Mouse (Mus musculus): ENCODE measurements around the gene Dguok.

Gene Dguok

GRCm38 (mm10) chr6:83507168-83507546 is 388 bp upstream of the Dguok start:
- no peak for TF ChIP-seq GATA4 (IDR thresholded peaks at IDR 0.05; ENCODE audit: insufficient replicate concordance, low read length)

DNA sequence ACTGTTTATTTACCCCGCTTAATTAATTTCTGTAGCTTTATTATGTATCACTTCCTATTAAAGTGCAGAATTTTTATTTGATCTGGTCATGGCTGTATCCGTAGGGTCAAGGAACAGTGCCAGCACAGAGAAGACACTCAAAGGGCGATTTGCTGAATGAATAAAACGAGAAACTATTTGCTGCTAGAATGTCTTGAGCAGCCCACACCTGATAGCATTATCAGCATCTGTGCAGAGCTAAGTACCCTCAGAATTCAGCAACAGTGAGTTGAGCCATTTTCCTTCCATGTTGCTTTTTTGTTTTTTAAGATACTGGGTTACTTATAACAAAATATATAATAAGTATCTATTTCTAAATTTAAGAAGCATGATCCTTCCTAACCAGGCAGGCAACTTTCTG is 1.2 kb downstream of the Dguok start:
- TF ChIP-seq GATA4 (IDR thresholded peaks at IDR 0.05; ENCODE audit: insufficient replicate concordance, low read length): no peak

- TF ChIP-seq GATA4 (IDR thresholded peaks at IDR 0.05; ENCODE audit: insufficient replicate concordance, low read length): no peak
These were observed 3.4 kb downstream of the Dguok start for GRCm38 (mm10) chr6:83503361-83503760.

DNA sequence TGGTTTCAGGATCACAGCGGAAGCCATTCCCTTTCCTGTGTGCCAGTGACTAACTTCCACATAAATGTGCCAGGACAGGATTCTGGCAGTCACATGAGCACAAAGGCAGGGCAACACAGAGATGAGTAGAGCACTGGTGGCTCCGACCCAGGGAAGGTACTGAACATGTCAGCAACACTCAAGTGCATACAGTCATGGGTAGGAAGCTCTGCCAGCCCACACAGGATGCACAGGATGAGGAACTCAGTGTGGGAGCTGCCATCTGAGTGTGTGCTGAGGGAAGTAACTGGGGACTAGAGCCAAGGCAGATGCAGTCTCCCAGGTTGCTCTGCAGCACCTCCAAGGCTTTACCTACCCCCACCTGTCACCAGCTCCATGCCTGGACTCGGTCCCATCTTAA is 4.1 kb downstream of the Dguok start:
- no peak for TF ChIP-seq GATA4 (IDR thresholded peaks at IDR 0.05; ENCODE audit: insufficient replicate concordance, low read length)

DNA sequence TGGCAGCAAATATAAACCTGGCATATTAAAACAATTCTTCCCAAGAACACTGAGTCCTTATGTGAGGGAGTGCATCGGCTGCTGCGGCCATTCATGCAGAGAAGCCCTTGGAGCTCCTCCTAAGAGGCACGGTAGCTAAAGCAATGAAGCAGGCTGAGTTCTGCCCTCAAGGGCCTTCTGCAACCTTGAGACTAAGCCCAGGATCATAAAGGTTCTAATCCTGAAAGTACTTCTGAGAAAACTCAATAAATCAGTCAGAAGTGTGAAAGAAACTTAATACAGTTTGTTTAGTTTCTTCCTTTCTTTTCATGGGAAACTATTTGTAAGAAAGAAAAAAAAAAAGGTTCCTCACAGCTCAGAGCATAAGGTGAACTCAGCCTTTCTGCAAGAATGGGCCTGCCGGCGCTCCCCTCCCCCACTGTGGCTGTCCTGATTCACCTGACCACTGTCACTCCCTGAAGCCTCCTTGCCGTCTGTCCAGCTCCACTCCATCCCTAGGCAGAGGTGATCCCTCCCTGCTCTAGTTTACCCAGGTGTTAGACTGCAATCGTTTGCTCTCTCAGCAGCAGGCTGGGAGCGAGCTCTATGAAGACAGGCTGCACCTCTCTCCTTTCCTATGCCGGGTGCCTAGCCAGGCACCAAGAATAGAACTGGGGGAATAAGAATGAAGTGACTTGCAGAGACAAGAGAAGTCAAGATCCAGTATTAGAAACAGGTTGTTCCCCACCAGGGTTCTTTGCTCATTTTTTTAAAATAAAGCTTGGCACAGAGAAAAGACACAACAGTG is 5.1 kb downstream of the Dguok start:
- no peak for TF ChIP-seq GATA4 (IDR thresholded peaks at IDR 0.05; ENCODE audit: insufficient replicate concordance, low read length)

DNA sequence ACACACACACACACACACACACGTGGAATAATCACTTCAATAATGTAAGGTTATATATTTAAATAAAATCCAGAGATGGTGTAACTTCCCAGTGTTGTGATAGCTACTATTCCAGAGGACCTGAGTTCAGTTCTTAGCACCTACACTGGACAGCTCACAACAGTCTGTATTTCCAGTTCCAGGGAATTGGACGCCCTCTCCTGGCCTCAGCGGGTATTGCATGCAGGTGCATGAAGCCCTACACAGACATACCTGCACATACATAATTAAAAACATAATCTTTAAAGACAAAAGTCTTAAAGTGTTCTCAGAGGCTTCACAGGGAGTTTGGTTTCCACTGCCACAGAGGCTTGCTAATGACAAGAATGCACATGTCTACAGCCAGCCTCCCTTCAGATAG is 6.3 kb downstream of the Dguok start:
- no peak for TF ChIP-seq GATA4 (IDR thresholded peaks at IDR 0.05; ENCODE audit: insufficient replicate concordance, low read length)

- TF ChIP-seq GATA4 (IDR thresholded peaks at IDR 0.05; ENCODE audit: insufficient replicate concordance, low read length): no peak
These were observed 7.7 kb downstream of the Dguok start for GRCm38 (mm10) chr6:83499078-83499477.

- TF ChIP-seq GATA4 (IDR thresholded peaks at IDR 0.05; ENCODE audit: insufficient replicate concordance, low read length): no peak
These were observed 9.7 kb downstream of the Dguok start for GRCm38 (mm10) chr6:83496753-83497710.

DNA sequence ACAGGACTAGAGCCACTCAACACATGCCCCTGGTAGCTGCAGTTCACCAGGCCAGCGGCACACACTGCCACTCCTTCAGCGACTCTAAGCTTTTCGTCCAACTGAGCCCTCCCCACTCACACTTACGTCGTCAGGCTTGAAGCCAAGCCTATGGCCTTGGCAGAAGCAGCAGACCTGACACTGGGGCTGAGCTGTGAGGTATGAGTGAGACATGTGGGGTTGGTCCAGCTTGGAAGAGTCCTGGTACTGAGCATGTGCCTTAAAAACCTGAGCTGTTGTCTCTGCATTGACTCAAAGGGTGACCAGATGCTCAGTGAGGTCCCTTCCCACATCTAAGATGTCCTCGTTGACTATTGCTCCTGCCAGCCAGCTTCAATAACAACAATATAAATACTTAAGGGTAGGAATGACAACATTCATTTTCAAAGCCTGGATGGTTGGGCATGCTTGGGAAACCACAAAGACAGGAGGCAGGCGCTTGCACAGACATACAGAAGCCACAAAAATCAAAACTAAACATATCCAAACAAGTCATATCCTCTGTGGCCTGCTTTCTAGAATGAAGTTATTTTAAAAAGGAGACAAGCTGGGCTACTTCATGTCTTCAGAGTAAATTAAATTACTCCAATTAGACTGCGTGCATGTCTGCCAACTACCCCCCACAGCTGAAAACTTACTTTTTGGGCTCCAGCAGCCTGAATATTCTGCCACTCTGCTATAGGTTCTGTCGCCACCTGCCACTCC is 10.6 kb downstream of the Dguok start:
- TF ChIP-seq GATA4 (IDR thresholded peaks at IDR 0.05; ENCODE audit: insufficient replicate concordance, low read length): no peak

- TF ChIP-seq GATA4 (IDR thresholded peaks at IDR 0.05; ENCODE audit: insufficient replicate concordance, low read length): no peak
These were observed 16.1 kb downstream of the Dguok start for GRCm38 (mm10) chr6:83490622-83491021.

- no peak for TF ChIP-seq GATA4 (IDR thresholded peaks at IDR 0.05; ENCODE audit: insufficient replicate concordance, low read length)
These were observed 18.6 kb downstream of the Dguok start for GRCm38 (mm10) chr6:83488200-83488599.

DNA sequence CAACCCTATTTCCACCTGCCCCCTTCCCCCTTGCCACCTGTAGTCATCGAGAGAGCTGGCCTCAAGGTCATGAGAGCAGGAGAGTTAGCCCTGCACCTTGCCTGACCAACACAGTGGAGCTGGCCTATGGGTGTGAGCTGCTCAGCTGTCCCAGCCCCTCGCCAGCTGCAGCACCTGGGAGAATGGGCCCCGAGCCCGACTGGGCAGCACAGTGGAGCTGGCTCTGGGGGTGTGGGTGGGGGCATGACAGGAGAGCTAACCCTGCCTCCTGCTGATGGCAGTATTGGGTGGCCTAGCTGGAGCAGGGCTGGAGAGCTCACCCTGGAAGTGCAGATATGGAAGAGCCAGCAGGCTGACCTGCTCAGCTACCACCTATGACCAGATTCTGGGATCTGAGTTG is 19.5 kb downstream of the Dguok start:
- no peak for TF ChIP-seq GATA4 (IDR thresholded peaks at IDR 0.05; ENCODE audit: insufficient replicate concordance, low read length)

DNA sequence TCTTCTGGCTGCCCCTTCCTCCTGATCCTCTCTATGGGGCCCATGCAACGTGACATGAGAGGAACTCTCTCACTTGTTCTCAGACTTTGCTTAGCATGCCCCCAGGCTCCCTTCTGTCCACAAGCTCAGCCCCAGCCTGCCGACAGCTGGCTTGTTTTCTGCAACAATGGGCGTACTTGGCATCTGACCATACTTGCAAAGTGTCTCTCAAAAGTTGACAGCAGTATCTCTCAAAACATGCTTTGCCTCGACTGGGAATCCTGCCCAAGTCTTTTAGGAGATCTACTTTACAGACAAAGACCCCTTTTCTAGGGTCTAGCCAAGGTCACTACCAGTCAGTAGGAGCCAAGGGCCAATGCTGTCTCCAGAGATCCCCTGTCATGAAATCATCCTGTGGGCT is 20.9 kb downstream of the Dguok start:
- TF ChIP-seq GATA4 (IDR thresholded peaks at IDR 0.05; ENCODE audit: insufficient replicate concordance, low read length): no peak

- TF ChIP-seq GATA4 (IDR thresholded peaks at IDR 0.05; ENCODE audit: insufficient replicate concordance, low read length): no peak
These were observed 23.0 kb downstream of the Dguok start for GRCm38 (mm10) chr6:83483776-83484175.

GRCm38 (mm10) chr6:83482418-83483085 is 24.2 kb downstream of the Dguok start:
- TF ChIP-seq GATA4 (IDR thresholded peaks at IDR 0.05; ENCODE audit: insufficient replicate concordance, low read length): no peak

All from liver, adult (tissue).